Mouse (Mus musculus) spleen, adult 2 months (tissue): Measurements from ENCODE around the gene Hemk1.

Source experiments
- CTCF ChIP-seq: fragments of 200-500 bp; IDR thresholded peaks from 2 replicates; pipeline ENCODE4 v1.5.1; 2011; ENCODE audit warnings: mild to moderate bottlenecking, inconsistent platforms; ENCODE audit not compliant: insufficient read depth, insufficient read length, insufficient replicate concordance; ENCODE audit errors: extremely low read depth
- POLR2A ChIP-seq: fragments of 200-500 bp; IDR thresholded peaks from 2 replicates; pipeline ENCODE4 v1.6.1; 2011; ENCODE audit warnings: low read depth, low read length, inconsistent platforms

DNA sequence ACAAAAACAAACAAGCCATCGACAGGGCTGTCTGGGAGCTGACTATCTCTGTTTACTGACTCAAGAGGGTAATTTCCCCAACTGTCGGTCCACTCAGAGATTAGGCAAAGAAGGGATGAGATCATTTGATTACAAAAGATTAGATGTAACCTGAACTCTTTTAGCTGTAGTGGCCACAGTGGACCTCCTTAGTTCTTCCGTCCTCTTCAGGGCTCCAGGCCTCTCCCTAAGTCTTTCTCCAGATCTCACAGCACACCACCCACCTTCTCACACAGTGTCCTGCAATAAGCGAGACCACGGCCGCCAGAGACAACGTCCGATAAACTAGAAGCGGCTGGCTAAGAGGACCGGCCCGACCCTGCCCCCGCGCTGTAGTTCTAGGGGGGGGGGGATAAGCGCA, 42.1 kb downstream of the Hemk1 start:
- TF ChIP-seq CTCF = no peak
- no peak for TF ChIP-seq POLR2A
